Mouse (Mus musculus) lung, embryonic 14.5 days (tissue): Measurements from ENCODE around the gene Rprd2. TPM values are rescaled to one million over a fixed set of nuclear protein-coding genes. Genes with fewer than 3 reads are reported as not detected.

Experiments
- ATAC-seq: fragments of 200-750 bp; cut with Nextera tagmentation; 2 replicates; pipeline ENCODE4 v1.8.0; 2017; ENCODE audit warnings: mild to moderate bottlenecking, moderate TSS enrichment, moderate library complexity; ENCODE audit not compliant: insufficient read depth
- DNase-seq: peaks from one replicate; pipeline ENCODE4 v3.0.0-alpha.2; 2015
- H3K27ac ChIP-seq: fragments of 300-500 bp; sonication (generic); 2 replicates; pipeline ENCODE4 v1.5.1; 2014; ENCODE audit warnings: low read depth, mild to moderate bottlenecking, moderate library complexity
- H3K27me3 ChIP-seq: fragments of 300-500 bp; sonication (generic); 2 replicates; pipeline ENCODE4 v1.6.1; 2014; ENCODE audit warnings: low read length, control low read depth; ENCODE audit not compliant: insufficient read depth
- H3K36me3 ChIP-seq: fragments of 300-500 bp; sonication (generic); 2 replicates; pipeline ENCODE4 v1.6.1; 2014; ENCODE audit warnings: control low read depth; ENCODE audit not compliant: insufficient read depth
- H3K4me1 ChIP-seq: fragments of 300-500 bp; sonication (generic); 2 replicates; pipeline ENCODE4 v1.6.1; 2014; ENCODE audit warnings: antibody characterized with exemption, control low read depth; ENCODE audit not compliant: insufficient read depth
- H3K4me2 ChIP-seq: fragments of 300-500 bp; sonication (generic); 2 replicates; pipeline ENCODE4 v1.6.1; 2014; ENCODE audit warnings: mild to moderate bottlenecking
- H3K4me3 ChIP-seq: fragments of 300-500 bp; sonication (generic); 2 replicates; pipeline ENCODE4 v1.5.1; 2014; ENCODE audit warnings: low read depth, low read length
- H3K9ac ChIP-seq: fragments of 300-500 bp; sonication (generic); 2 replicates; pipeline ENCODE4 v1.6.1; 2014
- H3K9me3 ChIP-seq: fragments of 300-500 bp; sonication (generic); 2 replicates; pipeline ENCODE4 v1.6.1; 2016; ENCODE audit warnings: low read depth, low read length, control low read depth
- CTCF ChIP-seq: IDR thresholded peaks from 2 replicates; pipeline ENCODE4 v1.5.1; 2016; ENCODE audit warnings: antibody characterized with exemption, low read depth
- WGBS: fragments of 180-500 bp; shearing (Covaris S2); extraction: QIAGEN DNeasy Blood & Tissue Kit; methylation state at CpG from one replicate; pipeline ENCODE4 v1.1.7; 2014; 5-methylcytosine and 5-hydroxymethylcytosine counted together
- polyA plus RNA-seq: library from polyadenylated mRNA; unstranded; fragments of >200 nt; fragmentation: Nextera tagmentation; extraction: Ambion mirVana; gene quantifications from 2 replicates; pipeline ENCODE4 v1.2.1, GENCODE M21; 2014

Rprd2 gene
- polyA plus RNA-seq, 1 experiment from 2014 or later, result 24.1 TPM

GRCm38 (mm10) chr3:95850611-95851010 is 31.9 kb upstream of the Rprd2 start:
- WGBS, result 78% methylated on average over 4 of the region's 4 CpGs
- peaks cover 80% of the 10 kb centered on the region for H3K36me3 ChIP-seq
- ATAC-seq (no peak), DNase-seq (no peak)
- no peaks in the 10 kb centered on the region for H3K27me3 ChIP-seq
- no peak for TF ChIP-seq CTCF
- no peak overlapping the region for H3K27ac ChIP-seq
- H3K4me2 ChIP-seq, result no peak overlapping the region
- H3K9ac ChIP-seq, result no peak overlapping the region
- no peaks in the 10 kb centered on the region for H3K9me3 ChIP-seq
- H3K4me1 ChIP-seq, result no peaks in the 10 kb centered on the region; the same call in 1 of the 2 replicates
- H3K4me3 ChIP-seq, result no peak overlapping the region

- Histone ChIP-seq H3K4me1 (no peaks in the 10 kb centered on the region), H3K9me3 (no peaks in the 10 kb centered on the region), H3K27me3 (no peaks in the 10 kb centered on the region), H3K36me3 (peaks cover 95% of the 10 kb centered on the region), H3K27ac (no peak overlapping the region), H3K9ac (no peak overlapping the region), H3K4me2 (no peak overlapping the region), H3K4me3 (no peak overlapping the region)
- 79% methylated on average over 3 of the region's 3 CpGs for WGBS
- DNase-seq, result no peak
- ATAC-seq, result no peak
- no peak for TF ChIP-seq CTCF
Measured at GRCm38 (mm10) chr3:95842503-95843214, 24.0 kb upstream of the Rprd2 start.

GRCm38 (mm10) chr3:95839250-95839649 is 20.6 kb upstream of the Rprd2 start:
- no peak overlapping the region for H3K9ac ChIP-seq
- H3K4me1 ChIP-seq, result no peaks in the 10 kb centered on the region
- no peak overlapping the region for H3K4me3 ChIP-seq
- DNase-seq, result no peak
- ATAC-seq, result no peak
- H3K36me3 ChIP-seq, result peaks cover 90% of the 10 kb centered on the region
- 93% methylated on average over 2 of the region's 2 CpGs for WGBS
- H3K27ac ChIP-seq, result no peak overlapping the region
- TF ChIP-seq CTCF, result no peak
- H3K27me3 ChIP-seq, result no peaks in the 10 kb centered on the region
- no peak overlapping the region for H3K4me2 ChIP-seq
- no peaks in the 10 kb centered on the region for H3K9me3 ChIP-seq

- TF ChIP-seq CTCF, result no peak
- no peak for DNase-seq
- Histone ChIP-seq H3K27me3 (no peaks in the 10 kb centered on the region), H3K9me3 (no peaks in the 10 kb centered on the region), H3K36me3 (peaks cover 66% of the 10 kb centered on the region), H3K4me3 (no peak overlapping the region), H3K4me2 (no peak overlapping the region), H3K9ac (no peak overlapping the region), H3K27ac (no peak overlapping the region), H3K4me1 (no peaks in the 10 kb centered on the region)
- no peak for ATAC-seq
- 96% methylated on average over 4 of the region's 4 CpGs for WGBS
Measured at GRCm38 (mm10) chr3:95829053-95829452, 10.4 kb upstream of the Rprd2 start.

- 75% methylated on average over 2 of the region's 2 CpGs for WGBS
- no peaks in the 10 kb centered on the region for H3K4me1 ChIP-seq
Measured at GRCm38 (mm10) chr3:95826275-95826674, 7.6 kb upstream of the Rprd2 start.

GRCm38 (mm10) chr3:95820046-95821010 is 1.7 kb upstream of the Rprd2 start:
- ATAC-seq (peak; percentile 7; the same call in 1 of the 2 replicates), DNase-seq (peak; percentile 30)
- TF ChIP-seq CTCF, result no peak
- Histone ChIP-seq H3K4me3 (peak overlapping the region; percentile 89), H3K36me3 (no peaks in the 10 kb centered on the region), H3K9me3 (no peaks in the 10 kb centered on the region), H3K4me1 (peaks cover 6% of the 10 kb centered on the region; the same call in 1 of the 2 replicates), H3K27me3 (no peaks in the 10 kb centered on the region), H3K4me2 (peak overlapping the region; percentile 69), H3K27ac (peak overlapping the region; percentile 100), H3K9ac (peak overlapping the region; percentile 75)
- WGBS, result 30% methylated on average over 10 of the region's 10 CpGs

More at GRCm38 (mm10) chr3:95826275-95826674, 7.6 kb upstream of the Rprd2 start:
- H3K27me3 ChIP-seq, result no peaks in the 10 kb centered on the region
- H3K9me3 ChIP-seq, result no peaks in the 10 kb centered on the region
- ATAC-seq (no peak), DNase-seq (no peak)
- H3K27ac ChIP-seq, result no peak overlapping the region
- TF ChIP-seq CTCF, result no peak
- H3K9ac ChIP-seq, result no peak overlapping the region
- H3K36me3 ChIP-seq, result peaks cover 39% of the 10 kb centered on the region
- no peak overlapping the region for H3K4me3 ChIP-seq
- H3K4me2 ChIP-seq, result no peak overlapping the region
